Comparison of ENCODE assay signal across 13 mouse cellular contexts in genomic region chr12:73872435-73872834, GRCm38 (mm10). TPM values are rescaled to one million over a fixed set of nuclear protein-coding genes. Genes with fewer than 3 reads are reported as not detected.
DNase-seq lines count a peak whose midpoint lies in the region; ATAC-seq lines count a peak whose summit lies in the region.
"Had no signal": no experiment of that assay in that cellular context is flagged by ENCODE, and none has a peak within 500 bp of the region (broad histone marks: within the 10 kb centered on the region; RNA-seq: fewer than 3 reads in every experiment).

No protein-coding gene starts in this region.

- no peak overlapping the region for H3K4me3 ChIP-seq in forebrain, embryonic 15.5 days
- H3K4me3 ChIP-seq: embryonic facial prominence, embryonic 15.5 days had no signal

- H3K4me1 ChIP-seq in forebrain, embryonic 15.5 days = no peaks in the 10 kb centered on the region

- ATAC-seq in forebrain, embryonic 15.5 days (replicated peaks) = no peak
- ATAC-seq: liver, postnatal 0 days had no signal

- no peaks in the 10 kb centered on the region for H3K27me3 ChIP-seq in forebrain, embryonic 15.5 days
- H3K27me3 ChIP-seq: CH12.LX; embryonic facial prominence, embryonic 15.5 days had no signal

- H3K9ac ChIP-seq in forebrain, embryonic 15.5 days (replicated peaks) = no peak overlapping the region
- H3K9ac ChIP-seq: embryonic facial prominence, embryonic 15.5 days; liver, postnatal 0 days had no signal

- WGBS in forebrain, embryonic 15.5 days = 84% methylated on average over 2 of the region's 2 CpGs

- H3K36me3 ChIP-seq in forebrain, embryonic 15.5 days = no peaks in the 10 kb centered on the region
- H3K36me3 ChIP-seq: embryonic facial prominence, embryonic 15.5 days had no signal

- intact Hi-C loops in heart, postnatal 14 days (cut with DNase I) = no loop called here

- DNase-seq in kidney, postnatal 10 days = peak; percentile 20
- DNase-seq in kidney, adult 11 months = no peak
- peak; percentile 97 for DNase-seq in brain, adult 2 months (ENCODE audit: low read depth, low spot score)
- peak; percentile 86 to 88 for DNase-seq in cerebellum, postnatal 10 days
- DNase-seq in heart, postnatal 14 days = peak; percentile 49 to 66
- DNase-seq in embryo, embryonic 10 days (ENCODE audit: low spot score) = no peak
- DNase-seq: kidney, postnatal 4 days; left cerebral cortex, postnatal 4 days; liver, postnatal 0 days; thymus, postnatal 36 days had no signal

- no peak overlapping the region for H3K27ac ChIP-seq in forebrain, embryonic 15.5 days (replicated peaks)
- H3K27ac ChIP-seq: embryonic facial prominence, embryonic 15.5 days had no signal

- H3K9me3 ChIP-seq in forebrain, embryonic 15.5 days = no peaks in the 10 kb centered on the region
- H3K9me3 ChIP-seq: embryonic facial prominence, embryonic 15.5 days had no signal

- no peak overlapping the region for H3K4me2 ChIP-seq in forebrain, embryonic 15.5 days (replicated peaks)
- H3K4me2 ChIP-seq: embryonic facial prominence, embryonic 15.5 days had no signal

RNA-seq across cellular contexts. Expression of gene Hif1a, which starts 28.7 kb away (rescaled TPM):
- 10 to 100 TPM; 64.3 to 64.7 TPM for total RNA-seq in heart, postnatal 14 days (2021)
- 88.3 and 89.2 TPM in 2 replicates for polyA plus RNA-seq in forebrain, embryonic 15.5 days (2015; fragmentation: Nextera tagmentation; extraction: Ambion mirVana)

Comparison
In these comparisons a context has a peak if more than half of its experiments do, and no peak if none do; other contexts are left out.
1. DNase-seq: peak in kidney, postnatal 10 days (single experiment), brain, adult 2 months (single experiment), cerebellum, postnatal 10 days (2 of 2) and heart, postnatal 14 days (2 of 2); none in kidney, adult 11 months (single experiment) and embryo, embryonic 10 days (single experiment).